In the genomic region with DNA sequence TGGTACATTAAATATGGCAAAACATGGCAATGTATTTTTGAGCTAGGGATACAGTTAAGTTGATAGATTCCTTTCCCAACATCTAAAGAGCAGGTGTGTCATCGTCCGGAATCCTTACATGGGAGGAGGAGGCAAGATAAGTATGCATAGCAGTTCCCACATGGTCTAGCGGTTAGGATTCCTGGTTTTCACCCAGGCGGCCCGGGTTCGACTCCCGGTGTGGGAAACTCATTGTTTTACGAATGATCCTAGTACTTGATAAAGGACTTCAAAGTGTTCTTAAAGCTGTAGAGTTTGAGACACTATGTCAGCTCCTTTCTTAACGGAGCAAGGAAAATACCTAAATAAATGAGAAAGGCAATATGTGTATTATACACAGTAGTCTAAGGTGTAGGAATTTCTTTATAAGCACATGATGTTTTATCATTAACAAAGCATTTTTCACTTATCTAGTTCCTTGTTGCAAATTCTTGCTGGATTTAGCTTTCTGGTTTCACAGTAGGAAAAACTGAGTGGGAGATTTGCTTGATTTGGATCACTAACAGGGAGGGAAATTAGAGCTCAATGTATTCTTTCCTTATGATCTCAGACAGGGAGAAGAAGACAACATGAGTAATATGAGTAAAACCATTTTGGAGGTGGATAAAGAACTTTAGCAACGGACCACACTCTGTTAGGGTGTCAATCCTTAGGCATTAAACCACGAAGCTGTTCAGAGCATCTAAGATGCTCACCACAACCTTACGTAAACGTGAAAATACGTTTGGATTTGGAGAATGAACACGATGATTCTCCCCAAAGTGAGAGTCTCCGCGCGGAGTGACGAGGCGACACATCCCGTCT, we compare ENCODE assay signal across 8 mouse cellular contexts. TPM values are rescaled to one million over a fixed set of nuclear protein-coding genes. Genes with fewer than 3 reads are reported as not detected.
DNase-seq lines count a peak whose midpoint lies in the region; ATAC-seq lines count a peak whose summit lies in the region.

No protein-coding gene starts in this region.

- ATAC-seq in hindbrain, embryonic 15.5 days (ENCODE audit: low FRiP score, low read depth), result peak; percentile 82

- peak overlapping the region; percentile 52 for H3K9ac ChIP-seq in hindbrain, embryonic 15.5 days

- H3K36me3 ChIP-seq in hindbrain, embryonic 15.5 days, result no peaks in the 10 kb centered on the region

- no peaks in the 10 kb centered on the region for H3K27me3 ChIP-seq in hindbrain, embryonic 15.5 days

- WGBS in hindbrain, embryonic 15.5 days, result under 1% methylated on average over 21 of the region's 21 CpGs

- peaks cover 21% of the 10 kb centered on the region for H3K4me1 ChIP-seq in hindbrain, embryonic 15.5 days (replicated peaks)

- H3K9me3 ChIP-seq in hindbrain, embryonic 15.5 days, result no peaks in the 10 kb centered on the region

- peak; percentile 39 for DNase-seq in adipocyte (ENCODE audit: low spot score)
- DNase-seq in cerebellum, postnatal 14 days, result peak; percentile 88 to 89
- DNase-seq in frontal cortex, postnatal 14 days (ENCODE audit: low spot score in 2 of 2), result peak; percentile 68 to 89
- DNase-seq in layer of hippocampus, postnatal 36 days, result peak; percentile 87 to 88
- DNase-seq in lung, postnatal 14 days, result peak; percentile 79
- peak; percentile 82 to 90 for DNase-seq in right cerebral cortex, postnatal 10 days (ENCODE audit: low spot score in 2 of 2)
- DNase-seq in urinary bladder, postnatal 25 days (ENCODE audit: low spot score), result peak; percentile 62

- no peak overlapping the region for H3K27ac ChIP-seq in hindbrain, embryonic 15.5 days (replicated peaks)

- H3K4me3 ChIP-seq in hindbrain, embryonic 15.5 days, result peak overlapping the region; percentile 65

- H3K4me2 ChIP-seq in hindbrain, embryonic 15.5 days, result peak overlapping the region; percentile 90

RNA-seq across cellular contexts. Expression of gene Btn1a1, which starts 2.1 kb away (rescaled TPM):
- 0.17 TPM in 1 of 2 replicates, not detected in the other for polyA plus RNA-seq in hindbrain, embryonic 15.5 days (2015; fragmentation: Nextera tagmentation; extraction: Ambion mirVana)
- total RNA-seq in layer of hippocampus, postnatal 36 days (2021), result not detected

RNA-seq across cellular contexts. Expression of gene Btn2a2, which starts 25.1 kb away (rescaled TPM):
- polyA plus RNA-seq in hindbrain, embryonic 15.5 days (2015; fragmentation: Nextera tagmentation; extraction: Ambion mirVana), result 0.06 and 0.08 TPM in 2 replicates
- under 1 TPM; 0.51 to 0.80 TPM for total RNA-seq in layer of hippocampus, postnatal 36 days (2021)

RNA-seq across cellular contexts. Expression of gene Abt1, which starts 39.9 kb away (rescaled TPM):
- 8.8 and 9.1 TPM in 2 replicates for polyA plus RNA-seq in hindbrain, embryonic 15.5 days (2015; fragmentation: Nextera tagmentation; extraction: Ambion mirVana)
- 1 to 10 TPM; 7.9 to 8.7 TPM for total RNA-seq in layer of hippocampus, postnatal 36 days (2021)
